Mouse (Mus musculus) embryonic facial prominence, embryonic 12.5 days (tissue): ENCODE results near the gene Bysl. TPM values are rescaled to one million over a fixed set of nuclear protein-coding genes. Genes with fewer than 3 reads are reported as not detected.
"Not testable (repeated sequence)": the region's sequence is repeated elsewhere in the genome, so short reads cannot be mapped to it uniquely, and the experiment has no call there.

Source experiments
- ATAC-seq: fragments of 200-750 bp; cut with Nextera tagmentation; 2 replicates; pipeline ENCODE4 v1.8.0; 2017; ENCODE audit not compliant: insufficient number of reproducible peaks, insufficient read depth, low FRiP score, low TSS enrichment
- H3K27ac ChIP-seq: fragments of 300-500 bp; sonication (generic); 2 replicates; pipeline ENCODE4 v1.5.1; 2016; ENCODE audit warnings: mild to moderate bottlenecking
- H3K27me3 ChIP-seq: fragments of 300-500 bp; sonication (generic); 2 replicates; pipeline ENCODE4 v1.6.1; 2016; ENCODE audit warnings: mild to moderate bottlenecking, moderate library complexity
- H3K36me3 ChIP-seq: fragments of 300-500 bp; sonication (generic); 2 replicates; pipeline ENCODE4 v1.6.1; 2016; ENCODE audit warnings: mild to moderate bottlenecking
- H3K4me1 ChIP-seq: fragments of 300-500 bp; sonication (generic); 2 replicates; pipeline ENCODE4 v1.6.1; 2016
- H3K4me2 ChIP-seq: fragments of 300-500 bp; sonication (generic); replicated peaks from 2 replicates; pipeline ENCODE4 v1.6.1; 2016; ENCODE audit warnings: mild to moderate bottlenecking, moderate library complexity
- H3K4me3 ChIP-seq: fragments of 300-500 bp; sonication (generic); 2 replicates; pipeline ENCODE4 v1.5.1; 2016; ENCODE audit warnings: mild to moderate bottlenecking
- H3K9ac ChIP-seq: fragments of 300-500 bp; sonication (generic); 2 replicates; pipeline ENCODE4 v1.6.1; 2016; ENCODE audit warnings: mild to moderate bottlenecking, moderate library complexity
- H3K9me3 ChIP-seq: fragments of 300-500 bp; sonication (generic); 2 replicates; pipeline ENCODE4 v1.6.1; 2016; ENCODE audit warnings: mild to moderate bottlenecking, moderate library complexity
- WGBS: fragments of 180-500 bp; shearing (Covaris S2); methylation state at CpG from one replicate; pipeline ENCODE4 v1.1.7; 2016; 5-methylcytosine and 5-hydroxymethylcytosine counted together
- polyA plus RNA-seq: library from polyadenylated mRNA; unstranded; fragments of >200 nt; fragmentation: Nextera tagmentation; extraction: Ambion mirVana; gene quantifications from 2 replicates; pipeline ENCODE4 v1.2.1, GENCODE M21; 2016

The Bysl gene
- polyA plus RNA-seq, result 29.6 and 30.7 TPM in 2 replicates

GRCm38 (mm10) chr17:47610849-47611660 lies at the start of gene Bysl, which contains the start of the genes Med20 and Gm20517:
Gene Bysl, minus strand, starts transcription at chr17:47611492.
Gene Med20, plus strand, starts transcription at chr17:47611582.
Gene Gm20517, plus strand, starts transcription at chr17:47611589.
- H3K36me3 ChIP-seq, result peaks cover 36% of the 10 kb centered on the region
- H3K27ac ChIP-seq, result peak within 1 kb of the TSS; percentile 55; the same call in 1 of the 2 replicates
- under 1% methylated on average over 59 of the region's 59 CpGs for WGBS
- H3K4me1 ChIP-seq, result peaks cover 21% of the 10 kb centered on the region
- peak within 1 kb of the TSS; percentile 65 for H3K4me2 ChIP-seq
- peak; percentile 90 for ATAC-seq
- H3K27me3 ChIP-seq, result no peaks in the 10 kb centered on the region
- H3K9ac ChIP-seq, result peak within 1 kb of the TSS; percentile 74
- peak within 1 kb of the TSS; percentile 78 for H3K4me3 ChIP-seq
- no peaks in the 10 kb centered on the region for H3K9me3 ChIP-seq

- 81% methylated on average over 3 of the region's 3 CpGs for WGBS
- H3K27me3 ChIP-seq, result no peaks in the 10 kb centered on the region
These were observed 47.5 kb upstream of the Bysl start for GRCm38 (mm10) chr17:47658741-47659243.

GRCm38 (mm10) chr17:47657901-47658300 lies 46.6 kb upstream of the Bysl start:
- H3K4me1 ChIP-seq, result no peaks in the 10 kb centered on the region
- 80% methylated on average over 4 of the region's 4 CpGs for WGBS
- no peak overlapping the region for H3K27ac ChIP-seq
- H3K36me3 ChIP-seq, result peaks cover 6% of the 10 kb centered on the region; the same call in 1 of the 2 replicates
- no peak overlapping the region for H3K9ac ChIP-seq
- ATAC-seq, result no peak
- no peak overlapping the region for H3K4me2 ChIP-seq
- H3K27me3 ChIP-seq, result no peaks in the 10 kb centered on the region
- H3K4me3 ChIP-seq, result no peak overlapping the region
- H3K9me3 ChIP-seq, result no peaks in the 10 kb centered on the region

More at GRCm38 (mm10) chr17:47658741-47659243, 47.5 kb upstream of the Bysl start:
- no peak overlapping the region for H3K4me3 ChIP-seq
- H3K9me3 ChIP-seq, result no peaks in the 10 kb centered on the region
- no peak for ATAC-seq
- H3K4me1 ChIP-seq, result no peaks in the 10 kb centered on the region
- no peak overlapping the region for H3K27ac ChIP-seq
- H3K9ac ChIP-seq, result no peak overlapping the region
- H3K36me3 ChIP-seq, result 0 out of 2 replicates have a peak, but pooled peaks cover under 1% of the 10 kb centered on the region
- no peak overlapping the region for H3K4me2 ChIP-seq

GRCm38 (mm10) chr17:47655697-47656096 lies 44.4 kb upstream of the Bysl start:
- ATAC-seq, result no peak
- Histone ChIP-seq H3K27ac (no peak overlapping the region), H3K4me3 (no peak overlapping the region), H3K9me3 (no peaks in the 10 kb centered on the region), H3K9ac (no peak overlapping the region), H3K4me1 (no peaks in the 10 kb centered on the region), H3K4me2 (no peak overlapping the region), H3K27me3 (no peaks in the 10 kb centered on the region), H3K36me3 (peaks cover 6% of the 10 kb centered on the region; the same call in 1 of the 2 replicates)
- 81% methylated on average over 5 of the region's 5 CpGs for WGBS

- H3K27me3 ChIP-seq, H3K36me3 ChIP-seq: not testable (repeated sequence)
- 87% methylated on average over 8 of the region's 8 CpGs for WGBS
These were observed 43.1 kb upstream of the Bysl start for GRCm38 (mm10) chr17:47654346-47654745.

GRCm38 (mm10) chr17:47651953-47652352 lies 40.7 kb upstream of the Bysl start:
- no peaks in the 10 kb centered on the region for H3K27me3 ChIP-seq
- H3K27ac ChIP-seq, result no peak overlapping the region
- H3K4me2 ChIP-seq, result no peak overlapping the region
- no peak for ATAC-seq
- no peak overlapping the region for H3K4me3 ChIP-seq
- H3K36me3 ChIP-seq, result peaks cover 6% of the 10 kb centered on the region; the same call in 1 of the 2 replicates
- no peaks in the 10 kb centered on the region for H3K9me3 ChIP-seq
- WGBS, result 74% methylated on average over 2 of the region's 2 CpGs
- H3K9ac ChIP-seq, result no peak overlapping the region
- no peaks in the 10 kb centered on the region for H3K4me1 ChIP-seq

More at GRCm38 (mm10) chr17:47654346-47654745, 43.1 kb upstream of the Bysl start:
- H3K4me3 ChIP-seq, H3K9ac ChIP-seq, ATAC-seq, H3K27ac ChIP-seq, H3K4me2 ChIP-seq, H3K9me3 ChIP-seq, H3K4me1 ChIP-seq: not testable (repeated sequence)

- Histone ChIP-seq H3K4me1 (no peaks in the 10 kb centered on the region), H3K27ac (no peak overlapping the region), H3K4me2 (no peak overlapping the region), H3K27me3 (no peaks in the 10 kb centered on the region), H3K36me3 (peaks cover 6% of the 10 kb centered on the region; the same call in 1 of the 2 replicates), H3K9ac (no peak overlapping the region), H3K9me3 (no peaks in the 10 kb centered on the region), H3K4me3 (no peak overlapping the region)
- ATAC-seq, result no peak
- WGBS, result 77% methylated on average over 4 of the region's 4 CpGs
These were observed 37.7 kb upstream of the Bysl start for GRCm38 (mm10) chr17:47648966-47649365.

- no peaks in the 10 kb centered on the region for H3K9me3 ChIP-seq
- H3K9ac ChIP-seq, result no peak overlapping the region
- H3K4me2 ChIP-seq, result no peak overlapping the region
- H3K4me1 ChIP-seq, result no peaks in the 10 kb centered on the region
- H3K27me3 ChIP-seq, result no peaks in the 10 kb centered on the region
- H3K27ac ChIP-seq, result no peak overlapping the region
- H3K36me3 ChIP-seq, result no peaks in the 10 kb centered on the region
- no peak overlapping the region for H3K4me3 ChIP-seq
- WGBS, result 73% methylated on average over 1 of the region's 1 CpGs
- ATAC-seq, result no peak
These were observed 35.4 kb upstream of the Bysl start for GRCm38 (mm10) chr17:47646683-47647082.

- H3K27me3 ChIP-seq, result no peaks in the 10 kb centered on the region
- 85% methylated on average over 2 of the region's 2 CpGs for WGBS
- no peak overlapping the region for H3K4me3 ChIP-seq
- no peak overlapping the region for H3K4me2 ChIP-seq
- no peak for ATAC-seq
- H3K36me3 ChIP-seq, result no peaks in the 10 kb centered on the region
- H3K9me3 ChIP-seq, result no peaks in the 10 kb centered on the region
- H3K4me1 ChIP-seq, result no peaks in the 10 kb centered on the region
- no peak overlapping the region for H3K27ac ChIP-seq
- H3K9ac ChIP-seq, result no peak overlapping the region
These were observed 31.7 kb upstream of the Bysl start for GRCm38 (mm10) chr17:47642992-47643391.

- WGBS, result 82% methylated on average over 7 of the region's 7 CpGs
- Histone ChIP-seq H3K4me3 (no peak overlapping the region), H3K4me1 (peaks cover 22% of the 10 kb centered on the region), H3K27ac (no peak overlapping the region), H3K36me3 (peaks cover 7% of the 10 kb centered on the region; the same call in 1 of the 2 replicates), H3K27me3 (no peaks in the 10 kb centered on the region), H3K9me3 (no peaks in the 10 kb centered on the region), H3K9ac (no peak overlapping the region), H3K4me2 (no peak overlapping the region)
- ATAC-seq, result no peak
These were observed 22.9 kb upstream of the Bysl start for GRCm38 (mm10) chr17:47633999-47634770.

- Histone ChIP-seq H3K27me3 (no peaks in the 10 kb centered on the region), H3K4me1 (peaks cover 31% of the 10 kb centered on the region), H3K4me2 (no peak overlapping the region), H3K4me3 (no peak overlapping the region), H3K36me3 (peaks cover 7% of the 10 kb centered on the region; the same call in 1 of the 2 replicates), H3K27ac (no peak overlapping the region), H3K9me3 (no peaks in the 10 kb centered on the region), H3K9ac (no peak overlapping the region)
- ATAC-seq, result no peak
- WGBS, result 74% methylated on average over 4 of the region's 4 CpGs
These were observed 21.0 kb upstream of the Bysl start for GRCm38 (mm10) chr17:47632181-47632840.
